Mouse (Mus musculus) stomach, postnatal 0 days (tissue): ENCODE results near the gene Slc44a1.

Experiments used
- CTCF ChIP-seq: IDR thresholded peaks from 2 replicates; pipeline ENCODE4 v1.5.1; 2016; ENCODE audit warnings: antibody characterized with exemption, low read depth, mild to moderate bottlenecking, moderate library complexity
- EP300 ChIP-seq: optimal IDR thresholded peaks from 2 replicates; pipeline ENCODE3; 2016; ENCODE audit warnings: antibody characterized with exemption

GRCm38 (mm10) chr4:53440816-53441571, 781 bp downstream of the Slc44a1 start:
- TF ChIP-seq CTCF, result no peak
- TF ChIP-seq EP300, result no peak
